Comparison of ENCODE assay signal across 32 mouse cellular contexts in the genomic region with DNA sequence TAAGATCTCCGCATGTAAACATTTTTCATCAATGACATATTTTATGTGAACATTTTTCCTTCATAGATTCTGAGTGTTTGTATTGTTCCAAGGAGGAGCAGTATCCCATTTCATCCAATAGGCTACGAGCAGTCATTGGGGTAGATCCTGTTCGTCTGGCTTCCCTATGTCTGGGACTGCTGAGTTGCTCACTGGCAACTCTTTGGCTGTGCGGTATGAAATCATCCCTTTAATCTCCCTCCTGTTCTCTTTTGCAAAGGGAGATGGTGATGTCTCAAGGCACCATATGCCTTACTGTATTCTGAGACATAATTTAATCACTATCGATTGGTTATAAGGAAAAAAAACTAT.
DNase-seq lines count a peak whose midpoint lies in the region; ATAC-seq lines count a peak whose summit lies in the region.
"Had no signal": no experiment of that assay in that cellular context is flagged by ENCODE, and none has a peak within 500 bp of the region (broad histone marks: within the 10 kb centered on the region; RNA-seq: fewer than 3 reads in every experiment).

No protein-coding gene starts in this region.

- H3K27me3 ChIP-seq in forebrain, embryonic 15.5 days = no peaks in the 10 kb centered on the region
- no peaks in the 10 kb centered on the region for H3K27me3 ChIP-seq in forebrain, embryonic 16.5 days (replicated peaks; ENCODE audit: control insufficient read depth, insufficient read depth, low read length)
- H3K27me3 ChIP-seq in embryonic facial prominence, embryonic 13.5 days = no peaks in the 10 kb centered on the region; the same call in 1 of the 2 replicates
- no peaks in the 10 kb centered on the region for H3K27me3 ChIP-seq in stomach, embryonic 16.5 days (ENCODE audit: control insufficient read depth, insufficient read depth, low read length)
- H3K27me3 ChIP-seq: heart, embryonic 15.5 days; intestine, embryonic 15.5 days; liver, embryonic 12.5 days; midbrain, embryonic 13.5 days; neural tube, embryonic 15.5 days had no signal

- ATAC-seq in forebrain, embryonic 15.5 days (replicated peaks) = 0 out of 2 replicates have a peak, but pooled peaks have one; percentile 19
- ATAC-seq in forebrain, embryonic 16.5 days = no peak
- peak; percentile 75 for ATAC-seq in embryonic facial prominence, embryonic 13.5 days (ENCODE audit: insufficient number of reproducible peaks, insufficient read depth, low FRiP score, low TSS enrichment, low read depth)
- ATAC-seq in stomach, embryonic 16.5 days (ENCODE audit: insufficient read depth, low FRiP score) = 0 out of 2 replicates have a peak, but pooled peaks have one; percentile 33
- ATAC-seq: CD4-positive, CD25-positive, alpha-beta regulatory T cell, adult 4 months; intestine, embryonic 15.5 days; liver, embryonic 12.5 days; liver, postnatal 0 days; lung, postnatal 0 days had no signal

- H3K36me3 ChIP-seq in forebrain, embryonic 15.5 days = no peaks in the 10 kb centered on the region
- no peaks in the 10 kb centered on the region for H3K36me3 ChIP-seq in forebrain, embryonic 16.5 days (ENCODE audit: control insufficient read depth, insufficient read depth)
- no peaks in the 10 kb centered on the region for H3K36me3 ChIP-seq in embryonic facial prominence, embryonic 13.5 days
- H3K36me3 ChIP-seq in stomach, embryonic 16.5 days (ENCODE audit: control insufficient read depth, insufficient read depth, low read length) = no peaks in the 10 kb centered on the region
- H3K36me3 ChIP-seq: forebrain, embryonic 10.5 days; heart, embryonic 10.5 days; heart, embryonic 15.5 days; intestine, embryonic 15.5 days; liver, embryonic 12.5 days; midbrain, embryonic 13.5 days; neural tube, embryonic 15.5 days had no signal

- no peak overlapping the region for H3K27ac ChIP-seq in forebrain, embryonic 15.5 days (replicated peaks)
- no peak overlapping the region for H3K27ac ChIP-seq in forebrain, embryonic 16.5 days (ENCODE audit: low read length)
- H3K27ac ChIP-seq in embryonic facial prominence, embryonic 13.5 days = peak overlapping the region; percentile 66; the same call in 1 of the 2 replicates
- peak overlapping the region; percentile 2; the same call in 1 of the 2 replicates for H3K27ac ChIP-seq in stomach, embryonic 16.5 days (ENCODE audit: low read length)
- H3K27ac ChIP-seq: forebrain, embryonic 10.5 days; heart, embryonic 15.5 days; hindbrain, postnatal 0 days; intestine, embryonic 15.5 days; layer of hippocampus, adult 2 months; left cerebral cortex, adult 2 months; liver, embryonic 12.5 days; macrophage; midbrain, embryonic 13.5 days; neural tube, embryonic 15.5 days had no signal

- no peak overlapping the region for H3K9ac ChIP-seq in forebrain, embryonic 15.5 days (replicated peaks)
- no peak overlapping the region for H3K9ac ChIP-seq in forebrain, embryonic 16.5 days (replicated peaks; ENCODE audit: low read depth, low read length)
- H3K9ac ChIP-seq in embryonic facial prominence, embryonic 13.5 days = no peak overlapping the region
- no peak overlapping the region for H3K9ac ChIP-seq in stomach, embryonic 16.5 days (ENCODE audit: low read length)
- H3K9ac ChIP-seq: heart, embryonic 15.5 days; intestine, embryonic 15.5 days; liver, embryonic 12.5 days; liver, postnatal 0 days; midbrain, embryonic 13.5 days; neural tube, embryonic 15.5 days had no signal

- no peak overlapping the region for H3K4me3 ChIP-seq in forebrain, embryonic 15.5 days
- H3K4me3 ChIP-seq in forebrain, embryonic 16.5 days (replicated peaks; ENCODE audit: low read length) = no peak overlapping the region
- no peak overlapping the region for H3K4me3 ChIP-seq in embryonic facial prominence, embryonic 13.5 days
- H3K4me3 ChIP-seq in stomach, embryonic 16.5 days (replicated peaks; ENCODE audit: low read length) = no peak overlapping the region
- H3K4me3 ChIP-seq: forebrain, embryonic 10.5 days; heart, embryonic 10.5 days; heart, embryonic 15.5 days; intestine, embryonic 15.5 days; layer of hippocampus, adult 2 months; left cerebral cortex, adult 2 months; liver, embryonic 12.5 days; midbrain, embryonic 13.5 days; neural tube, embryonic 15.5 days had no signal

- peaks cover 5% of the 10 kb centered on the region; the same call in 1 of the 2 replicates for H3K4me1 ChIP-seq in forebrain, embryonic 15.5 days
- H3K4me1 ChIP-seq in forebrain, embryonic 16.5 days (replicated peaks; ENCODE audit: control insufficient read depth, insufficient read depth, low read length) = 0 out of 2 replicates have a peak, but pooled peaks cover 4% of the 10 kb centered on the region
- peaks cover 17% of the 10 kb centered on the region for H3K4me1 ChIP-seq in embryonic facial prominence, embryonic 13.5 days
- H3K4me1 ChIP-seq in stomach, embryonic 16.5 days (ENCODE audit: control insufficient read depth, insufficient read depth, low read length) = no peaks in the 10 kb centered on the region
- H3K4me1 ChIP-seq: intestine, embryonic 15.5 days; liver, embryonic 12.5 days; neural tube, embryonic 15.5 days had no signal

- WGBS in forebrain, embryonic 15.5 days = 52% methylated on average over 5 of the region's 5 CpGs
- WGBS in forebrain, embryonic 16.5 days = 52% methylated on average over 5 of the region's 5 CpGs
- WGBS in embryonic facial prominence, embryonic 13.5 days = 39% methylated on average over 5 of the region's 5 CpGs
- 54% methylated on average over 5 of the region's 5 CpGs for WGBS in stomach, embryonic 16.5 days

- no peaks in the 10 kb centered on the region for H3K9me3 ChIP-seq in forebrain, embryonic 15.5 days
- no peaks in the 10 kb centered on the region for H3K9me3 ChIP-seq in forebrain, embryonic 16.5 days (ENCODE audit: control insufficient read depth, low read length)
- H3K9me3 ChIP-seq in embryonic facial prominence, embryonic 13.5 days = no peaks in the 10 kb centered on the region
- H3K9me3 ChIP-seq in stomach, embryonic 16.5 days (replicated peaks; ENCODE audit: control insufficient read depth, low read length) = no peaks in the 10 kb centered on the region
- H3K9me3 ChIP-seq: forebrain, embryonic 10.5 days; heart, embryonic 10.5 days; heart, embryonic 15.5 days; intestine, embryonic 15.5 days; liver, embryonic 12.5 days; midbrain, embryonic 13.5 days; neural tube, embryonic 15.5 days had no signal

- peak; percentile 56 for DNase-seq in gonadal fat pad, adult 2 months (ENCODE audit: low read depth)
- no peak for DNase-seq in embryo, embryonic 10 days (ENCODE audit: low spot score)
- no peak for DNase-seq in ovary, postnatal 10 days (ENCODE audit: low spot score)
- DNase-seq: adrenal gland, postnatal 14 days; cerebellum, adult 11 months; cerebellum, adult 9-10 months; cerebellum, postnatal 36 days; heart, adult 11 months; kidney, adult 2 months; kidney, postnatal 36 days; left cerebral cortex, postnatal 4 days; liver, postnatal 0 days; right cerebral cortex, adult 18-20 months; right cerebral cortex, postnatal 4 days; thymus, postnatal 14 days had no signal

- H3K4me2 ChIP-seq in forebrain, embryonic 15.5 days (replicated peaks) = no peak overlapping the region
- no peak overlapping the region for H3K4me2 ChIP-seq in forebrain, embryonic 16.5 days (ENCODE audit: low read length)
- H3K4me2 ChIP-seq in embryonic facial prominence, embryonic 13.5 days = 0 out of 2 replicates have a peak overlapping the region, but pooled peaks have one; percentile 7
- no peak overlapping the region for H3K4me2 ChIP-seq in stomach, embryonic 16.5 days (ENCODE audit: low read depth, low read length)
- H3K4me2 ChIP-seq: heart, embryonic 15.5 days; intestine, embryonic 15.5 days; liver, embryonic 12.5 days; midbrain, embryonic 13.5 days; neural tube, embryonic 15.5 days had no signal

Comparison
In these comparisons a context has a peak if more than half of its experiments do, and no peak if none do; other contexts are left out.
1. H3K27ac ChIP-seq: peak in embryonic facial prominence, embryonic 13.5 days (single experiment) and stomach, embryonic 16.5 days (single experiment); none in forebrain, embryonic 15.5 days (single experiment) and forebrain, embryonic 16.5 days (single experiment).